Mouse (Mus musculus) urinary bladder, adult 2 months (tissue): ENCODE measurements around the gene Pax4. TPM values are rescaled to one million over a fixed set of nuclear protein-coding genes. Genes with fewer than 3 reads are reported as not detected.

ENCODE experiments used
- DNase-seq: peaks from one replicate; pipeline ENCODE4 v3.0.0; 2022; ENCODE audit warnings: low spot score
- polyA plus RNA-seq: library from polyadenylated mRNA; depleted of rRNA; stranded (reverse); fragments of >200 nt; gene quantifications from 2 replicates; pipeline ENCODE4 v1.2.3, GENCODE M21; 2012

Gene Pax4
- polyA plus RNA-seq, 1 experiment: not detected

GRCm38 (mm10) chr6:28447937-28448336 is 1.2 kb downstream of the Pax4 start:
- DNase-seq: no peak

- no peak for DNase-seq
These were observed 17.7 kb downstream of the Pax4 start for GRCm38 (mm10) chr6:28431538-28431855.

GRCm38 (mm10) chr6:28430795-28431537 is 18.2 kb downstream of the Pax4 start:
- no peak for DNase-seq

GRCm38 (mm10) chr6:28429870-28430269 is 19.3 kb downstream of the Pax4 start:
- no peak for DNase-seq

GRCm38 (mm10) chr6:28428290-28428689 is 20.9 kb downstream of the Pax4 start, which contains the start of gene Gcc1:
Gene Gcc1, minus strand, starts transcription at chr6:28428390.
- DNase-seq: no peak

- no peak for DNase-seq
These were observed 21.9 kb downstream of the Pax4 start, which contains the start of gene Fscn3 for GRCm38 (mm10) chr6:28427096-28427839. Gene Fscn3, plus strand, starts transcription at chr6:28427789.

GRCm38 (mm10) chr6:28425019-28425418 is 24.1 kb downstream of the Pax4 start:
- no peak for DNase-seq

GRCm38 (mm10) chr6:28423767-28424695 is 25.1 kb downstream of the Pax4 start:
- DNase-seq: peak; percentile 62

- DNase-seq: peak; percentile 92
These were observed 25.8 kb downstream of the Pax4 start, which contains the start of gene Arf5 for GRCm38 (mm10) chr6:28423313-28423712. Gene Arf5, plus strand, starts transcription at chr6:28423560.

GRCm38 (mm10) chr6:28422651-28423290 is 26.4 kb downstream of the Pax4 start:
- no peak for DNase-seq

- peak; percentile 90 for DNase-seq
These were observed 27.6 kb downstream of the Pax4 start for GRCm38 (mm10) chr6:28421469-28422000.

GRCm38 (mm10) chr6:28420865-28421264 is 28.3 kb downstream of the Pax4 start:
- DNase-seq: no peak

GRCm38 (mm10) chr6:28420361-28420760 is 28.8 kb downstream of the Pax4 start:
- DNase-seq: no peak

GRCm38 (mm10) chr6:28419673-28420072 is 29.5 kb downstream of the Pax4 start:
- DNase-seq: no peak

GRCm38 (mm10) chr6:28418449-28418848 is 30.7 kb downstream of the Pax4 start:
- no peak for DNase-seq

GRCm38 (mm10) chr6:28416981-28417380 is 32.2 kb downstream of the Pax4 start:
- DNase-seq: no peak

GRCm38 (mm10) chr6:28411236-28411635 is 37.9 kb downstream of the Pax4 start:
- DNase-seq: no peak

GRCm38 (mm10) chr6:28410053-28410452 is 39.1 kb downstream of the Pax4 start:
- no peak for DNase-seq

- DNase-seq: no peak
These were observed 49.4 kb downstream of the Pax4 start for GRCm38 (mm10) chr6:28399791-28400190.

GRCm38 (mm10) chr6:28398726-28399125 is 50.4 kb downstream of the Pax4 start:
- DNase-seq: no peak

- no peak for DNase-seq
These were observed 51.4 kb downstream of the Pax4 start, which contains the start of gene Zfp800 for GRCm38 (mm10) chr6:28397681-28398203. Gene Zfp800, minus strand, starts transcription at chr6:28398005.
